Mouse (Mus musculus): Measurements from ENCODE around the gene Smarcd1.

- TF ChIP-seq CEBPB (IDR thresholded peaks at IDR 0.05; ENCODE audit: insufficient read depth, poor library complexity, severe bottlenecking), result no peak
- no peak for TF ChIP-seq E2F4 (IDR thresholded peaks at IDR 0.05; ENCODE audit: insufficient read depth)
- TF ChIP-seq POLR2A (IDR thresholded peaks at IDR 0.05; ENCODE audit: insufficient read length, low read depth), result no peak
- TF ChIP-seq USF1 (IDR thresholded peaks at IDR 0.05; ENCODE audit: low read depth), result no peak
- no peak for TF ChIP-seq MYOD1 (IDR thresholded peaks at IDR 0.05; ENCODE audit: control insufficient read depth in 1 of 3, insufficient read length in 2 of 3, low read depth in 2 of 3)
- TF ChIP-seq POLR2AphosphoS2 (IDR thresholded peaks at IDR 0.05; ENCODE audit: insufficient read length, low read depth), result no peak
- no peak for TF ChIP-seq MAX (IDR thresholded peaks at IDR 0.05; ENCODE audit: low read depth)
- no peak for TF ChIP-seq TCF12 (IDR thresholded peaks at IDR 0.05; ENCODE audit: insufficient read depth, poor library complexity, severe bottlenecking)
- no peak for TF ChIP-seq MYOG (IDR thresholded peaks at IDR 0.05; ENCODE audit: control insufficient read depth in 1 of 3, insufficient read depth in 1 of 3, insufficient read length in 2 of 3, low read depth in 2 of 3)
Observed at GRCm38 (mm10) chr15:99668881-99669280, 33.0 kb upstream of the Smarcd1 start.
